Mouse (Mus musculus) gastrocnemius, postnatal 25 days (tissue): ENCODE results near the gene Tom1l2. TPM values are rescaled to one million over a fixed set of nuclear protein-coding genes. Genes with fewer than 3 reads are reported as not detected.

Experiments
- DNase-seq: peaks from one replicate; pipeline ENCODE4 v3.0.0; 2022
- microRNA-seq, 2 experiments: library from miRNA; unstranded; fragments of <30 nt; microRNA quantifications; one replicate each; pipeline ENCODE4 v1.2.0; 2021; ENCODE audit warnings: borderline replicate concordance in 2 of 2
- total RNA-seq, 2 experiments: library from RNA; stranded (reverse); gene quantifications; 1 replicate in 1 of 2; 2 replicates in 1 of 2; pipeline ENCODE4 v1.2.3; 2021

Gene Tom1l2
- total RNA-seq, 2 experiments from 2014 or later = 45.8 to 54.3 TPM

GRCm38 (mm10) chr11:60176975-60177657 lies 175.6 kb downstream of the Tom1l2 start:
- no peak for DNase-seq

Small RNA genes lying within 50 kb of the gene (microRNA-seq; reads per million reads assigned to microRNA genes)
- gene Gm27711 (0 reads per million in 2 experiments), gene Mir6921 (0 reads per million in 2 experiments), gene Mir6922 (0 reads per million in 2 experiments)

Other genes with a start within 250 kb of the Tom1l2 start
- 10 to 100 TPM; 17.3 to 21.6 TPM for gene Rai1, start 247.9 kb downstream of the Tom1l2 start, total RNA-seq
- 10 to 100 TPM; 16.8 to 20.0 TPM for gene Srebf1, start 130.3 kb downstream of the Tom1l2 start, total RNA-seq
- gene Drc3, start 424 bp upstream of the Tom1l2 start, total RNA-seq = under 1 TPM; 0.59 to 0.86 TPM
- gene Gid4, start 64.2 kb upstream of the Tom1l2 start, total RNA-seq = 10 to 100 TPM; 45.2 to 50.9 TPM
- gene Atpaf2, start 65.6 kb upstream of the Tom1l2 start, total RNA-seq = 10 to 100 TPM; 27.0 to 31.1 TPM
- 10 to 100 TPM; 22.5 to 24.2 TPM for gene Drg2, start 101.7 kb upstream of the Tom1l2 start, total RNA-seq
- gene Myo15, start 116.4 kb upstream of the Tom1l2 start, total RNA-seq = under 1 TPM in 1 of 2 experiments, not detected in 1; 0.03 TPM
- gene Alkbh5, start 183.5 kb upstream of the Tom1l2 start, total RNA-seq = 10 to 100 TPM; 89.1 to 99.7 TPM